Mouse (Mus musculus) limb, embryonic 13.5 days (tissue): ENCODE data around the gene Gm45062. TPM values are rescaled to one million over a fixed set of nuclear protein-coding genes. Genes with fewer than 3 reads are reported as not detected.

Source experiments
- ATAC-seq: fragments of 200-750 bp; cut with Nextera tagmentation; 2 replicates; pipeline ENCODE4 v1.8.0; 2017; ENCODE audit warnings: low read depth, moderate number of reproducible peaks, moderate TSS enrichment; ENCODE audit not compliant: low FRiP score
- H3K27ac ChIP-seq: fragments of 300-500 bp; sonication (generic); 2 replicates; pipeline ENCODE4 v1.5.1; 2015; ENCODE audit warnings: inconsistent platforms, mild to moderate bottlenecking, moderate library complexity
- H3K27me3 ChIP-seq: fragments of 300-500 bp; sonication (generic); 2 replicates; pipeline ENCODE4 v1.6.1; 2015; ENCODE audit warnings: mild to moderate bottlenecking, inconsistent platforms
- H3K36me3 ChIP-seq: fragments of 300-500 bp; sonication (generic); 2 replicates; pipeline ENCODE4 v1.6.1; 2015; ENCODE audit warnings: inconsistent platforms, mild to moderate bottlenecking, moderate library complexity
- H3K4me1 ChIP-seq: fragments of 300-500 bp; sonication (generic); 2 replicates; pipeline ENCODE4 v1.6.1; 2015; ENCODE audit warnings: inconsistent platforms
- H3K4me2 ChIP-seq: fragments of 300-500 bp; sonication (generic); replicated peaks from 2 replicates; pipeline ENCODE4 v1.6.1; 2015; ENCODE audit warnings: inconsistent platforms, mild to moderate bottlenecking, moderate library complexity
- H3K4me3 ChIP-seq: fragments of 300-500 bp; sonication (generic); 2 replicates; pipeline ENCODE4 v1.5.1; 2015; ENCODE audit warnings: moderate library complexity, mild to moderate bottlenecking, inconsistent platforms
- H3K9ac ChIP-seq: fragments of 300-500 bp; sonication (generic); 2 replicates; pipeline ENCODE4 v1.6.1; 2015; ENCODE audit warnings: mild to moderate bottlenecking, inconsistent platforms
- H3K9me3 ChIP-seq: fragments of 300-500 bp; sonication (generic); 2 replicates; pipeline ENCODE4 v1.6.1; 2016; ENCODE audit warnings: inconsistent platforms
- WGBS: fragments of 180-500 bp; shearing (Covaris S2); methylation state at CpG from one replicate; pipeline ENCODE4 v1.1.7; 2015; 5-methylcytosine and 5-hydroxymethylcytosine counted together
- polyA plus RNA-seq: library from polyadenylated mRNA; unstranded; fragments of >200 nt; fragmentation: Nextera tagmentation; extraction: Ambion mirVana; gene quantifications from 2 replicates; pipeline ENCODE4 v1.2.1, GENCODE M21; 2015

Gene Gm45062
- polyA plus RNA-seq, 1 experiment from 2014 or later: 15.5 TPM

DNA sequence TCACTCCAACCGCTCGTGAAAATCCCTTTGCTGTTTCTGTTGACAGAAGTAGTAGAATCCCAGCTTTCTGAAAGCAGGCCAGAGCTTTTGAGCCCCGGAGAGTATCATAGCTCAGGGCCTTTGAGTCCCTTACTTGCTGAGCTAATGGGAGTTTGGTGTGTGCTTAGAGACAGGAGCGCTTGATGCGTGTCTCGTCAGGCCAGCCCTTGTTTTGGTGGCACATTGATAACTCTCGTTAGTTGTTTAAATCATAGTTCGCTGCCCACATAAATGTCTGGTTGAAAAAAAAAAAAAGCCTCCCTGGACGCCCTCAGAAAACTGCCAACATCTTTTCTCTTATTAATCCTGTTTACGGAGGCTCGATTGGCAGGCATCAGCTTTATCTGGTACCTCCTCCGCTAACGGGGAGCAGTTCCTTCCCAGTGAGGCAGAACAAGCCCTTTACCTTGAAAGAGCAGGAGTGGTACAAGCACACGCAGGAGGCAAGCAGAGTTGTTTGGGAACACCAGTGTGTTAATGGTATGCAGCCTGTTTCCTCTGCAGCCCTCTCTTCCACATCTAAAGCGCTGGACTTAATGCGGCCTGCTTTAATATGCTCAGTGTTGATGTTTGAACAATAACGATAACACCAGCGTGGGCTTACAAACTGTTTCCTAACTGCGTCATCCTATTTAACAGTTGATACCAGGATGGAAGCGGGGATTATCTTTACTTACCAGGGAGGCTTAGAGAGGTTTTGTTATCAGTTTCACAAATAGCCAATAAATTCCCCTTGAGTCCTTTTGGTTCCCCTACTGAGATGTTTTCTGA, 228.0 kb downstream of the Gm45062 start:
- H3K9me3 ChIP-seq: no peaks in the 10 kb centered on the region
- no peaks in the 10 kb centered on the region for H3K27me3 ChIP-seq
- ATAC-seq: no peak
- no peak overlapping the region for H3K4me2 ChIP-seq
- H3K4me3 ChIP-seq: no peak overlapping the region
- H3K9ac ChIP-seq: no peak overlapping the region
- WGBS: 54% methylated on average over 20 of the region's 20 CpGs
- no peaks in the 10 kb centered on the region for H3K36me3 ChIP-seq
- H3K4me1 ChIP-seq: peaks cover 14% of the 10 kb centered on the region
- no peak overlapping the region for H3K27ac ChIP-seq

DNA sequence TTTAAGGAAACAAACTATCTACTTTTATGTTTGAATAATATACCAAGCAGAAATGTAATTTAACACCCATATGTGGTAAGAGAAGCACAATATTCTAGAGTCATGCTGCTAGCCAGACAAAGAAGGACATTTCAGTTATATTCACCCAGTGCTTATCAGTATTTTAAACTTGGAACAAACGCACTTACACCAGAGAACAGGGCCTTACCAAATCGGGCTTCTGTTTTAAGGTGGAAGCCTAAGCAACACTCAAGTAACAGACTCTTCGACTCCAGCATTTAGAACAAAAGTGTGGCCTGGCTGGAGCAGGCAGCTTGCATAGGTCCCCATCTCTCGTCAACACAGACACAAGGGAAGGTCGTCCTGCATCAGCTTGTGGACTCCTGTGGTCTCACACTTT, 229.0 kb downstream of the Gm45062 start:
- Histone ChIP-seq H3K27ac (no peak overlapping the region), H3K4me2 (no peak overlapping the region), H3K9ac (no peak overlapping the region), H3K4me3 (no peak overlapping the region), H3K4me1 (peaks cover 14% of the 10 kb centered on the region), H3K36me3 (no peaks in the 10 kb centered on the region), H3K27me3 (no peaks in the 10 kb centered on the region), H3K9me3 (no peaks in the 10 kb centered on the region)
- ATAC-seq: no peak
- WGBS: 65% methylated on average over 5 of the region's 5 CpGs

DNA sequence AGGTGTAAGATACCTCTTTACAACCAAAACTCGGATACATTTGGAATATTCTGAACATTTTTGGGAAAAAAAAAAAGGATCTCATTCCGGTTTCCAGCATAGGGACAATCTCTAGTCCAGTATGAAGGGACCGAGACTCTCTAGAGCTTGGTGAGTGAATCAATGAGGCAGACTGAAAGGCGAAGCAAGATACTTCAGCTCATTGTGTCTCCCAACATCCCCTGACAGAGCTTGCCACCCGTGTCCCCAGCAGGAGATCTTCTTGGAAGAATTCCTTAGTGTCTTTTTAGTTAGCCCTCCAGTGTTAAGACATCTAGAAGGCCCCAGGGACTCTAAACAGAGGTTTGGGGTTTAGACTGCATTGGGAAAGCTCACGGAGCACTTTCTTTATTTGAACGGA, 230.0 kb downstream of the Gm45062 start:
- no peaks in the 10 kb centered on the region for H3K27me3 ChIP-seq
- no peak for ATAC-seq
- WGBS: 86% methylated on average over 7 of the region's 7 CpGs
- no peak overlapping the region for H3K4me2 ChIP-seq
- no peaks in the 10 kb centered on the region for H3K36me3 ChIP-seq
- H3K9ac ChIP-seq: no peak overlapping the region
- H3K4me3 ChIP-seq: no peak overlapping the region
- H3K27ac ChIP-seq: no peak overlapping the region
- H3K9me3 ChIP-seq: no peaks in the 10 kb centered on the region
- H3K4me1 ChIP-seq: peaks cover 14% of the 10 kb centered on the region

DNA sequence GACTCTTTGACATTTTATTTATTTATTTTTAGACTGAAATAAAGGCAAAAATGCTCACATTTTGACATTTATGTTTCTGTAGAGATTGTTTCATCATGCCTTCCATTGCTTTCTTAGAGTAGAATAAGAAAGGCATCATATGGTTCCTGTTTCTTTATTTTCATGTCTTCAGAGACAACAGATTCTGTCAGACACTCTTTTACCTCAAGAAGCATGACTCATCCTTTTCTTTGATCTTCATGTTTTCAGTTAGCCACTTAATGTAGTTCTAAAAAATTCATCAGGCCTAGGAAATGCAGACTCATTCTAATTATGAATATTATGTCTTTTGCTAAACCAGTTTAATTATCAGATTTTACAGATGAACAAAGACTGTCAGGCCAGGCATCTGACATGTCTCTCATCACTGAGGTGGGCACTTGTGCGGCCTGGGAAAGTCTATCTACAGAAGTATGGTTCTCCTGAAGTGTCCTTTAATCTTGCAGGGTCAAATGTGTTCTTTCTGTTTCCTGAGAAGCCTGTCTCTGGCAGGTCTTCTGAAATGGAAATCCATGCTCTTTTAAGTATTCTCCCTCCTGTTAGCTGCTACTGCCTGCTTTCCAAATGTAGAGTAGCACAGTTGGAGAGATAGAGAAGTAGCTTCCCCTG, 230.8 kb downstream of the Gm45062 start:
- peaks cover 14% of the 10 kb centered on the region for H3K4me1 ChIP-seq
- H3K4me3 ChIP-seq: no peak overlapping the region
- no peaks in the 10 kb centered on the region for H3K9me3 ChIP-seq
- H3K27ac ChIP-seq: no peak overlapping the region
- no peaks in the 10 kb centered on the region for H3K27me3 ChIP-seq
- 84% methylated on average over 1 of the region's 1 CpGs for WGBS
- no peak overlapping the region for H3K9ac ChIP-seq
- no peak overlapping the region for H3K4me2 ChIP-seq
- ATAC-seq: no peak
- H3K36me3 ChIP-seq: no peaks in the 10 kb centered on the region

DNA sequence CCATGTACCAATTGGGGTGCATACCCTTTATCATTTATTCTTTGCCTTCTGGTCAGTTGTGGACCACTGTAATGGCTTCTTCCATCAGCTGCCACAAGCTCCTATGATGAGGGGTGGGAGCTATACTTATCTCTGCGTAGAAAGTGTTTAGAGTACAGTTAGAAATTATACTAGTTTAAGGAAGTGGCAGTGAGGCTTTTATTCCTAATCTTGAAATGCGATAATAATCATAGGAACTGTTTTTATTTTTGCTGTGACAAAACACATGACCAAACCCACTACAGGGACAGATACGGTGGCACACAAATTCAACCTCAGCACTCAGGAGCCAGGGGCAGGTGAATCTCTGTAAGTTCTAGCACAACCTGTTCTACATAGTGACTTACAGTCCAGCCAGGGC, 233.0 kb downstream of the Gm45062 start:
- H3K27me3 ChIP-seq: no peaks in the 10 kb centered on the region
- no peaks in the 10 kb centered on the region for H3K9me3 ChIP-seq
- H3K27ac ChIP-seq: no peak overlapping the region
- whole genome bisulfite sequencing: 90% methylated on average over 3 of the region's 3 CpGs
- H3K4me2 ChIP-seq: no peak overlapping the region
- H3K9ac ChIP-seq: no peak overlapping the region
- no peaks in the 10 kb centered on the region for H3K36me3 ChIP-seq
- H3K4me1 ChIP-seq: peaks cover 16% of the 10 kb centered on the region
- no peak overlapping the region for H3K4me3 ChIP-seq
- ATAC-seq: no peak

DNA sequence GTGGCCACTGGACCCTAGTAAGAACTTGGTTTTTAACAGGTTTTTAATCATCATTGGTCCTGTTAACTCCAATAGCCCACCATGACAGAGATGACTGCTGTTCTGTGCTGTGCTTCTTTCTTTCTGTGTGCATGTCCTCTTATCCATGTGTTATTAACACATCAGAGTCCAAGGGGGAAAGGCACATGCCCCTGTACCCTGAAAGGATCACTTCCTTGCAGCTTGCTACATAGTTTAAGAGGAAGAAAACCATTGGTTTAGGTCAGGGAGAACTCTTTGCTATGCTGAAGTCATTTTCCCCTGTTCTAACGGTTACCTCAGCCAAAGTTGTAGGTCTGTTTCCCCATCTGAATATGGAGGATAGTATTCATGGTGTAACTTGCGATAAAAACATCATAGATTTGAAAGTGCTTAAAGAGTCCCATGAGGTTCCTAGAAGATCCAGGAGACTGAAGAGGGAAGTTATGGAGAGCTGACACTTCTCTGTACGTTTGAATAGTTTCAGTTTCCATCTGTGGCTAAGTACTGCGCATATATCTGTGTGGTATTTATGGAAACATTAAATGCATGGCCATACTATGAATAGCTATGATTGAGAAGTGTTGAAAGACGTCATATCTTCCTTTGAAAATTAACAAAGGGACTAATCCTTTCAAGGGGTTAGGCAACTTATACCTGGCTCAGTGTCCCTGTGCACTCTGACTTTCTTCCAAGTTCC, 236.0 kb downstream of the Gm45062 start:
- WGBS: 81% methylated on average over 5 of the region's 5 CpGs
- no peak for ATAC-seq
- H3K9me3 ChIP-seq: peaks cover 6% of the 10 kb centered on the region; the same call in 1 of the 2 replicates

DNA sequence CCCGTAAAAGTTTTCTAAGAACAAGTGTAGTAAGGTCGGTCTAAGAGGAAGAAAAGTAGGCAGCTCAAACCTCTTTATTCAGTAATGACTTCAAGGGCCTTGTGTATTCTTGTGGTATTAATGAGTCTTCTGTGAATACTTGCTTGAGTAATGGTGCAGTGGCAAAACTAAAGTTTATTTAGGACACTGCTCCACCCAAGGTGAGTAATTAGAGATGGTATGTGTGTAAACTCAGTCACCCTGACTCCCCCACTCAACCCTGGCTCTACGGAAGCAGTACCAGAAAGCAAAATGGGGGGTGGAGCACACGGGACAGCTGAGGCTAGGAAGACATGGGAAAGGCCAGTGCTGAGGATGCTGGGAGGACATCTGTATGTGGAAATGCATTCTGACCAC, 236.6 kb downstream of the Gm45062 start:
- ATAC-seq: no peak
- Histone ChIP-seq H3K36me3 (no peaks in the 10 kb centered on the region), H3K9me3 (peaks cover 6% of the 10 kb centered on the region; the same call in 1 of the 2 replicates), H3K27me3 (no peaks in the 10 kb centered on the region), H3K9ac (no peak overlapping the region), H3K4me3 (no peak overlapping the region), H3K4me1 (peaks cover 19% of the 10 kb centered on the region), H3K4me2 (no peak overlapping the region), H3K27ac (no peak overlapping the region)
- WGBS: 65% methylated on average over 4 of the region's 4 CpGs

More for the DNA sequence above, 236.0 kb downstream of the Gm45062 start:
- no peaks in the 10 kb centered on the region for H3K36me3 ChIP-seq
- no peak overlapping the region for H3K4me2 ChIP-seq
- H3K4me3 ChIP-seq: no peak overlapping the region
- H3K9ac ChIP-seq: no peak overlapping the region
- H3K4me1 ChIP-seq: peaks cover 19% of the 10 kb centered on the region
- H3K27ac ChIP-seq: no peak overlapping the region
- H3K27me3 ChIP-seq: no peaks in the 10 kb centered on the region

DNA sequence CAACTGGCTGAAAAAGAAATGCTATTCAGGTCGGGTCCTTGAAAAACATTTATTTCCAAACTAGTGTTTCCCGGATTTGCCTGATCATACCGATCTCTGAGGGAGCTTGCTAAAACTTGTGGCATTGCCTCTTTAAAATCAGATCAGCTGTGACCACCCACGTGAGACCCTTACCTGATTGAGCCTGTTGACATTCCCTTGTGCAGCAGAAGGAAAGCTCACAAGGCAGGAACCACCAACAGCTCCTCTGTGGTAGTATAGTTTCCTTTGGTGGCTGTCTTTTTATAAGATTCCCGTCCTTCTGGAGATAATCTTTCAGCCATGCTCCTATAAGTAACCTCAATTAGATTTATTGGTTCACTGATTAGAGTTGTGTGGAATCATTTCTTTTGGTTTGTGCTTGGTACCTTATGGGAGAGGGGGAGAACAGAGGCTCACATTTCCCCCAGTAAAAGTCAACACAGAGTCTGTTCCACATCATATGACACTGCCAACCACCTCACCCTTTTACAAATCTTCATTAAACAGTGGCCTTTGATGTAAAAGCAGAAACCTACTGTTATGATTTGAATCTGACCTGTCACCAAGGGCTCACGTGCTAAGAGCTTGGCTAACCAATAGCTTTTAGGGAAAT, 238.1 kb downstream of the Gm45062 start:
- H3K4me2 ChIP-seq: no peak overlapping the region
- H3K36me3 ChIP-seq: no peaks in the 10 kb centered on the region
- WGBS: 45% methylated on average over 6 of the region's 6 CpGs
- 0 out of 2 replicates have a peak, but pooled peaks have one; percentile 34 for ATAC-seq
- peaks cover 6% of the 10 kb centered on the region; the same call in 1 of the 2 replicates for H3K9me3 ChIP-seq
- H3K4me3 ChIP-seq: no peak overlapping the region
- H3K9ac ChIP-seq: no peak overlapping the region
- H3K27me3 ChIP-seq: no peaks in the 10 kb centered on the region
- no peak overlapping the region for H3K27ac ChIP-seq
- H3K4me1 ChIP-seq: peaks cover 19% of the 10 kb centered on the region

DNA sequence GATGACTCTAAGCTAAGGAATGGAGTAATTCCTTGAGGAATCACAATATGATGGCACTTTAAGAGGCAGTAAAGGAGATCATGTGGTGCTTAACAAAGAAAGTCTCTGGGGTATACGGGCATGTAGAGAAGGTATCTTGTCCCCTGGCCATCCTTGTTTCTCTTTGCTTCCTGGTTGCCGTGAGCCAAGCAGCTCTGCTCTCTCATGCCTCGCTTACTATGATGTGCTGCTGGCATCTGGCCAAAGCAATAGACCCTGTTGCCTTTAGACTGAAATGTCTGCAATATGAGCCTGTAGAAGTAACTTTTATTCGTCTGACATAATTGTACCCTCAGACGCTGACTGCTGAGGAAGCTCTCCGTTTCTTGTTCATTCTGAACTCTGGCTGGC, 238.6 kb downstream of the Gm45062 start:
- Histone ChIP-seq H3K9me3 (peaks cover 6% of the 10 kb centered on the region; the same call in 1 of the 2 replicates), H3K27me3 (no peaks in the 10 kb centered on the region), H3K4me2 (no peak overlapping the region), H3K9ac (no peak overlapping the region), H3K4me1 (peaks cover 19% of the 10 kb centered on the region), H3K27ac (no peak overlapping the region), H3K4me3 (no peak overlapping the region), H3K36me3 (no peaks in the 10 kb centered on the region)
- ATAC-seq: peak; percentile 55; the same call in 1 of the 2 replicates
- 41% methylated on average over 6 of the region's 6 CpGs for WGBS

DNA sequence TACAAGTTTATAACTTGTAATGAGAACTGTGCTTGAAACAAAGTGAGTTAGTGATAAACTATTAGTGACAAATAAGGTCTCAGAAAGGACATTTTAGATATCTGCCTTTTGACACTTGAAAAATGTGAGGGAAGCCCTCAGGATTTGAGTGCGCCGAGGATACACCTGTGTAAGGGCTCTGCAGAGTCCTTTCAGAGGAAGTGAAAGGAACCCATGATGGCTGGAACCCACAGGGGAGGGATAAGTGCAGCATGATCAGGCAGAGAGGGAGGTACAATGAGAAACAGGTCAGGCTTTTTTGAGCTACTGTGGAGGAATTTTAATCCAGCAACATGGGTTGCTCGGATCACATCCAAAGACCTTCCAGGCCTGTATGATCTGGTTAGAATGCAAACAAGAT, 239.7 kb downstream of the Gm45062 start:
- no peak overlapping the region for H3K4me2 ChIP-seq
- 87% methylated on average over 3 of the region's 3 CpGs for whole genome bisulfite sequencing
- no peaks in the 10 kb centered on the region for H3K36me3 ChIP-seq
- H3K9me3 ChIP-seq: peaks cover 6% of the 10 kb centered on the region; the same call in 1 of the 2 replicates
- ATAC-seq: no peak
- no peak overlapping the region for H3K27ac ChIP-seq
- H3K27me3 ChIP-seq: no peaks in the 10 kb centered on the region
- no peak overlapping the region for H3K4me3 ChIP-seq
- no peak overlapping the region for H3K9ac ChIP-seq
- H3K4me1 ChIP-seq: peaks cover 19% of the 10 kb centered on the region

DNA sequence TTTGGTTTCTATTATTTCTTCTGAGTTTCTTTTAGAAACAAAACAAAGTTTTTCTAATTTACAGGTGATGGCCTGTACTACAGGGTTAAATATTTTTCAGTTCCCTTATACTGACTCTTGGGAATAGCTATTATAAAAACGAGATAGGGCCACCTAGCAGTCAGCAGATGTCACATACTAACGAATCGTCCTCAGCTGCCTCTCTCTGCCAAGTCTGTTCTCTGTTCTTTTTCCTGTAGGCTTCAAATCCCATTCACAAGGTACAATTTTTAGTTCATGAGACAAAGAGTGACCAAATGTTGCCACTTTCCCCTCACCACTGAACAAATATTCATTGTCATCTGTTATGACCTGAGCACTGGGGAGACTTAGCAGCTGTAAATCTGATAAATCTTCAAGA, 244.7 kb downstream of the Gm45062 start:
- Histone ChIP-seq H3K27me3 (no peaks in the 10 kb centered on the region), H3K36me3 (no peaks in the 10 kb centered on the region), H3K4me2 (no peak overlapping the region), H3K4me3 (no peak overlapping the region), H3K4me1 (no peaks in the 10 kb centered on the region), H3K9ac (no peak overlapping the region), H3K27ac (no peak overlapping the region), H3K9me3 (no peaks in the 10 kb centered on the region)
- no peak for ATAC-seq
- WGBS: 46% methylated on average over 3 of the region's 3 CpGs
